Mouse (Mus musculus): ENCODE measurements at regions not wholly inside any gene's neighbourhood (a gene's known extent, or its start where the extent isn't known, plus 50 kb on each side); places are given as distances from the start of the nearest gene placed in this dataset.

- DNase-seq, result no peak
Measured at GRCm38 (mm10) chr12:54264893-54265835, 61.5 kb upstream of the Egln3 start.

DNA sequence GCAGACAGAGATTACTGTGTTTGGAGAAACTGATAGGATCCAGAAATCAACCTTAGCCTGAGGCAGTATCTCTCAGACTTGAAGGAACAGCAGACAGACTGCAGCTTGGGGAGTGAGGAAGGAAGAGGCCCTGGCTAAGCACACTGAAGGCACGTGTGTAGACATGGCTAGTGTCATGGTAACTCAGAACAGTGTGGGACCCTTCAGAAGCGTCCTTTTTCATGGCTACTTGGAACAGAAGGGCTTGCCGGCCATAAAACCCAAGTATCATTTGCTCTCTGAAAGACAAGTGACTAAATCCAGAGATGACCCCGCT lies 60.7 kb upstream of the Egln3 start:
- peak; percentile 27 for DNase-seq

GRCm38 (mm10) chr12:54263733-54264417 lies 60.2 kb upstream of the Egln3 start:
- no peak for DNase-seq

GRCm38 (mm10) chr12:54262236-54263005 lies 58.8 kb upstream of the Egln3 start:
- no peak for DNase-seq

GRCm38 (mm10) chr12:54261426-54261825 lies 57.8 kb upstream of the Egln3 start:
- DNase-seq, result no peak

DNA sequence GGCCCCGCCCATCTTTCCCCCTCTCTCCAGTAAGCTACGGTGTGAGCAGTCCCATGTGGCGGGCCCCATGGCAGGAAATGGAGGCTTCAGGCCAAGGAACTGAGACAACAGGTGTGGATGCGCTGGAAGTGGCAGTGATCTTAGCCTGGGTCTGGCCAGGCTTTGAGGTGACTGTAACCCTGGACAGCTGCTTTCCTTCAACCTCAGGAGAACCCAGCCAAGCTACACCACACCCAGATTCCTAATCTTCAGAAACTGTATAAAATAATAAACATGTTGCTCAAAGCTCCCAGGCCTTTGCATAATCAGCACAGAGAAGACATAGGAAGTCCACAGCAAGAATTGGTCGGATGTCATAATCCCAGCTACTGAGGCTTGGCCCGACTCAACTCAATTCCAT lies 56.8 kb upstream of the Egln3 start:
- no peak for DNase-seq

DNA sequence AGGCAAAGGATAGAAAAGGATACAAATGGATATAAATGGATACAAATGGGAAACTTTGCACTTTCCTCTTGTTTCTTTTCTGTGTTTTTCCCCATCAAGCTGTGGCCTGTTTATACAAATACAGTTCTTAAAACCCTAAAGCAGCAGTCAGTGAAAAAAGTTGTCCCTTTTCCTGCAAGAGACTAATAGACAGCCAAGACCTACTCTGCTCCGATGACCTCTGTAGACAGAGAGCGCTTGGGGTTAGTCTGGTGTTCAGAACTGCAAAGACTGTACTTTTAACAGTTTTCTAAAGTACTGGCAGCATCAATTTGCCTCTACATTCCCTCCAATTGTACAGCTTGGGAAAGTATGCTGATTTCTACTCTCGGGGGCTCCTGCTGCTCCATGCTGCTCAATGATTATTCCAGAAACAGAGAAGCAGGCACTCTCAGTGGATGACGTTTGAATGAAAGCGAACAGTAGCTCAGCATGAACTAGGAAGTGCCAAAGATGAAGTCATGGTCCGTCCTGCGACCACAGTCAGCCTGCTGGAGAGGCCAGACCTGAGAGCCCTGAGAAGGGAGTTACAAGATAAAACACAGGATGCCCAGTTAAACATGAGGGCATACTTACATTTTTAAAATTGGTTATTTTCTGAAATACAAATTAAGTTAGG lies 54.2 kb upstream of the Egln3 start:
- DNase-seq, result no peak

- no peak for DNase-seq
Measured at GRCm38 (mm10) chr12:54256506-54257128, 53.0 kb upstream of the Egln3 start.

All from embryo, embryonic 11 days (tissue).